Mouse (Mus musculus): ENCODE results near the gene Cct4. TPM values are rescaled to one million over a fixed set of nuclear protein-coding genes. Genes with fewer than 3 reads are reported as not detected.

The Cct4 gene
- polyA plus RNA-seq, 1 experiment: not detected

- WGBS: 52% methylated on average over 20 of the region's 20 CpGs
- Histone ChIP-seq H3K27ac (ENCODE audit: insufficient read depth, low read depth, low read length) (no peak overlapping the region), H3K4me1 (ENCODE audit: control insufficient read depth, insufficient read depth, low read length) (peaks cover 3% of the 10 kb centered on the region; the same call in 1 of the 2 replicates), H3K4me3 (ENCODE audit: insufficient read depth, low read depth, low read length) (peak overlapping the region; percentile 13)
- TF ChIP-seq POLR2A (IDR thresholded peaks at IDR 0.05; ENCODE audit: insufficient read depth, low read depth, low read length) (no peak), CTCF (IDR thresholded peaks at IDR 0.05; ENCODE audit: insufficient read depth, low read depth, low read length) (no peak)
Observed at GRCm38 (mm10) chr11:23047663-23048582, 57.6 kb downstream of the Cct4 start.

GRCm38 (mm10) chr11:23049642-23050041 is 59.3 kb downstream of the Cct4 start:
- Histone ChIP-seq H3K27ac (ENCODE audit: insufficient read depth, low read depth, low read length) (no peak overlapping the region), H3K4me1 (ENCODE audit: control insufficient read depth, insufficient read depth, low read length) (peaks cover 3% of the 10 kb centered on the region; the same call in 1 of the 2 replicates), H3K4me3 (ENCODE audit: insufficient read depth, low read depth, low read length) (no peak overlapping the region)
- no peak for TF ChIP-seq CTCF (IDR thresholded peaks at IDR 0.05; ENCODE audit: insufficient read depth, low read depth, low read length)
- TF ChIP-seq POLR2A (IDR thresholded peaks at IDR 0.05; ENCODE audit: insufficient read depth, low read depth, low read length): no peak

DNA sequence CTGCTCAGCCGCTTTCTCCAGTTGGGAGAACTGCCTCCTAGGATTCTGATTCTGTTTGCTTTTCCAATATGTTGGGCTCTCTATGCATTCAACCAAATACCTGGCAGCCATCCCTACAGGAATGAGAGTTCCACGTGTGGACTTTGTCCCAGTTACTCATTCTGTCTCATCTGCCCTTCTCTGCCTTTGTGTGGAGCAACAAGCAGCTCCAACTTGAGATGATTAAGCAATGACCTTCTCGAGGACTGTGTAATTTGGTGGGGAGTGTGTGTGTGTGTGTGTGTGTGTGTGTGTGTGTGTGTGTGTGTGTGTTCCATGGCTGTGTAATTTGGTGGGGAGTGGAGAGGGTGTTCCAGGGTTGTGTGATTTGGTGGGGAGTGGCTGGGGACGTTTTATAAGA is 62.0 kb downstream of the Cct4 start:
- Histone ChIP-seq H3K27ac (ENCODE audit: insufficient read depth, low read depth, low read length) (no peak overlapping the region), H3K4me3 (ENCODE audit: insufficient read depth, low read depth, low read length) (no peak overlapping the region), H3K4me1 (ENCODE audit: control insufficient read depth, insufficient read depth, low read length) (peaks cover 3% of the 10 kb centered on the region; the same call in 1 of the 2 replicates)
- no peak for TF ChIP-seq CTCF (IDR thresholded peaks at IDR 0.05; ENCODE audit: insufficient read depth, low read depth, low read length)
- no peak for TF ChIP-seq POLR2A (IDR thresholded peaks at IDR 0.05; ENCODE audit: insufficient read depth, low read depth, low read length)
- 61% methylated on average over 4 of the region's 4 CpGs for WGBS

Other genes starting within 250 kb of the Cct4 start
- gene B3gnt2, start 129.6 kb upstream of the Cct4 start, polyA plus RNA-seq (2012; ENCODE audit: insufficient read depth, insufficient read length, low replicate concordance, missing spikeins): not detected in 2 replicates
- not detected in 2 replicates for gene Zrsr1, start 18.5 kb upstream of the Cct4 start, polyA plus RNA-seq (2012; ENCODE audit: insufficient read depth, insufficient read length, low replicate concordance, missing spikeins)
- gene Gm28048, start 8.4 kb upstream of the Cct4 start, polyA plus RNA-seq (2012; ENCODE audit: insufficient read depth, insufficient read length, low replicate concordance, missing spikeins): not detected in 2 replicates
- gene Commd1, start 8.1 kb upstream of the Cct4 start, polyA plus RNA-seq (2012; ENCODE audit: insufficient read depth, insufficient read length, low replicate concordance, missing spikeins): not detected in 2 replicates
- gene Fam161a, start 17.0 kb downstream of the Cct4 start, polyA plus RNA-seq (2012; ENCODE audit: insufficient read depth, insufficient read length, low replicate concordance, missing spikeins): not detected in 2 replicates